Mouse (Mus musculus): ENCODE results near the gene Mef2d.

Gene Mef2d

DNA sequence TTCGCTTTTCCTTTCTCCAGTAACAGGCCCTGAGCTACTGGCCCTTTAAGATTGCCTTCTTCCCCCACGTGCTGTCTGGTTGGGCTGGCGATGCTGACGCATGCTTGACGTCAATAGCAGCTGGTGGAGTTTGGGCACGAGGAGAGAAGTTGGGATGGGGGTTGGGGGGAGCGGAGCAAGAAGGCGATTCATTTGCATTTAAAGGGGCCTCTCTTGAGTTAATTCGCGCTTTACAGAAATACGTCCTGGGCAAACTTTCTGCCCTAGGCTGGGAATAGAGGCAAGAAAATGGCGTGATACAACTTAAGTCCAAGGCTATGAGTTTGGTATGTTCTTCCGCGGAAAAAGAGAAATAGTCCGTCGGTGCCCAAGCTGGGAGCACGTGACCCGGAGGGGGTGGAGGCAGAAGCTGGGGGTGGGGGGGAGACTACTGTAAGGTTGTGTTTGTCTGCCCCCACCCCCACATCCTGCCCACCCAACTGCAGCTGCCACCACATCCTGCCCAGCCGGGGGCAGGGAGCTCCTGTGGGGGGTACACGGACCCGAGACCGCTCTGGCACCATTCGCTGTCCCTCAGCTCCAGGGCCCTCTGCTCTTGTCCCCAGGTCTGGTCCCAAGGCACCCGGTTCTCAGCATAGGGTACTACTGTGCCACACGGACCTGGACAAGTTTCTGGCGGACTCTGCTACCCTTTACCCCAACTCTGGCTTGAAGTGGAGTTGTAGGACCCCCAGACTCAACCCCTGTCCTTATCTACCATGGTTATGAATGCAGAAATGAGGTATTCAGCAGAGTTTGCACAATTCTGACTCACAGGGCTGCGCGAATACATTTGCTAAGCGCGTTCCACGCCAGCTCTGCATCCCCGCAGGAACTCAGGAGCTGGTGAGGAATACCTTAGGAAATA is 3.6 kb upstream of the Mef2d start:
- peak; percentile 93 for DNase-seq

DNA sequence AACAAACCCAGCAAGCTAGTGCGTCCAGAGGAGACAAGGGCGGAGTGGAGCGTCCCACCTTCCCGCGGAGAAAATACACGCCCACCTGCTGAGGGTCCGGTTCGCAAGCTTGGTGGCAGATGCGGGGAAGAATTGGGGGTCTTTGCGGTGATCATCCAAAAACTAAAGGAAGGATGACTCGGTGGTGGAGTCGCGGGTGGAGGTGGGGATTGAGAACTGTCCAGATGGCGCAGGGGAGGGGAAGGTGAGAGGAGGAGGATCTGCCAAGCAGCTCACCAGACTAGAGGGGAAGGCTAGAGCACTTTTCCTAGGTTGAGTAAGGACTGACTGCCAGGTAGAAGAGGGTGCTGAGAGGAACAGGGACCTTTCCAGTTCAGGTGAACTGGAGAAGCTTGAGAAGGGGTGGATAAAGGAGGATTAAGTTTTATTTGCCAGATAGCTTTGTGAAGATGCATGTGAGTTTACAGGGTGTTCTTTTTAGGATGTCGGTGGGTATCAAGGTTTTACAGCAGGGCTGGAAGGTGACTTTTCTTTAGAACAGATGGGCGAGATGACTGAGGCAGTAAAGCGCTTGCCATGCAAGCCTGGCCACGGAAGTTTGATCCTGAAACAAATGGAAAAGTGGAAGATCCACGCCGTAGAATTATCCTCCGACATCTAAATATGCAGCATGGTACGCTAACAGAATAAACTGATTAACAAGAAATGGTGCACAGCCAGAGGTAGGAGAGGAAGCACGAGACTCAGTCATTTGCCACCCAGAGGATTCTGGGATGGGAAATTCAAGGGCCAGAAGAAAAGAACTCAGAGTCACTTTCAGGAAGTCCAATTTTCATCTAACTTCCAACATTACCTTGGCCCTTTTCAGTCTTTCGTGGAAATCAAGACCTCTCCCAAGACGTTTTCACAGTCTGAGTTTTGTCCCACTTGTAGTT is 2.7 kb upstream of the Mef2d start:
- DNase-seq = peak; percentile 34

DNA sequence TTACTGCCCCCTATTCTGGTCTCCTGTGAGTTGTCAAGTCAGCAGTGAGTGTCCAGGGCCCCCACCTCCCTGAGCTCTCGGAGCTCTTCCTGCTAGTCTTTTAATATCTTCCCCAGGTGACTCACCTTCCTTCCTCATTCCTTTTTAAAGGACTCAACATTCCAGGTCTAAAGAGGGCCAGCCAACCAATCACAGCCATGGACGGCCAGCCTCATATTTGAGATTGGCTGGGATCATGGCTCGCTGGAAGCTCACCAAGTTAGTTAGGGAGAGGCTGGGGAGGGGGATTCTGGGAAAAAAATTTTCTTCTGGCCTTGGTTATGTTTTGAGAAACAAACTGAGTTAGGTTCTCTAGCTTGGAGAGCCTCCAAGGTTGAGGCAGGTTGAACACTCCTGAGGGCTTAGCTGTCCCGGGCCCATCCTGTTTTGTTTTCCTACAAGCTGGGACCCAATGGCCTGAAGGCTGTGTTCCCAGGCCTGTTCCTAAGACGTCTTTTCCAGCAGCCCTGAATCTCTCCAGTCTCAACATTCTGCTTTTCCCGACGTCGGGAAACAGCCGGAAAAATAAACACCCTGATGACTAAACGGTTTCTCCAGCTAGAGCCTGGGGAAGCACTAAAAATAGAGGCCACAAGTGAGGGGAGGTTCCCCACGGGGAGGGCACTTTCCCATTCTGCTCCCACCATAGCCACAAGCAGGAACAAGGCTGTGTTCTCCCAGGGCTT is 1.8 kb upstream of the Mef2d start:
- no peak for DNase-seq

DNA sequence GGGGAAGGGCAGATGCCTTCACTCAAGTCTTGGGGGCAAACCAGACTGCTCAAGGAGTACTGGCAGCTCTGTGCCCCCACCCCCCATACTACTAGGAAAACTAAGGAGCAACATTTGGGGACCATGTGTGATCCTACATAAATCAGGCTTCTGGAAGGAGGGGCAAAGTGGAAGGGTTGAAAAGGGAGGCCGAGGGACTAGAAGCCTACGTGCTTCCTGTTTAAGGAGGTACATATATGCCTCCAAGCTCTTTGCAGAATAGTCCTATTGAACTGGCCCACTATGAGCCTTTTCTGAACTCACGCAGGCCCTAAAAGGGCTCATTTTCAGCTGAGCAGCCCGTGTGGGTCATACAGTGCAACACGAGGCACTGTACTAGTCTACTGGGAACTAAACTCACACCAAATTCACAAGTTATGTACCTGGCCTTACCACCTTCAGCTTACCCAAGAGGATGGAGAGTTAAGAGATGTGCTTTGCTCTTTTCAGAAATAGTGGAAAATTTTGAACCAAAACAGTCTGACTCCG is 1.2 kb upstream of the Mef2d start:
- no peak for DNase-seq

DNA sequence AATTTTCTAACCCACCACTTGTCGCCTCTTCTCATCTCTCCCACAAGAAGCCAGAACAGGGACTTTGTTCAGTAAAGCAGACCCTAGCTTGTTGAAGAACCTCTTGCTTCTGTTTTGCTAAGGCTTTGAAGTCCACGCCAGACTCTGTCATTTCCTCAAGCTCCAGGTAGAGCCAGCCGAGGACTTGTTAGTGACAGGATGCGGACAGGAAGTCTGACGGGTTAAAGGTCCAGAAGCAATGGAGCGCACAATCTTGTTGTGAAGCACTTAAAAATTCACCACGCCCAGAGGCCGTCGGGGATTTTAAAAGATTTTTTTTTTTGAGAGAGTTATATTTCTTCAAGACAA is 759 bp upstream of the Mef2d start:
- DNase-seq = no peak

DNA sequence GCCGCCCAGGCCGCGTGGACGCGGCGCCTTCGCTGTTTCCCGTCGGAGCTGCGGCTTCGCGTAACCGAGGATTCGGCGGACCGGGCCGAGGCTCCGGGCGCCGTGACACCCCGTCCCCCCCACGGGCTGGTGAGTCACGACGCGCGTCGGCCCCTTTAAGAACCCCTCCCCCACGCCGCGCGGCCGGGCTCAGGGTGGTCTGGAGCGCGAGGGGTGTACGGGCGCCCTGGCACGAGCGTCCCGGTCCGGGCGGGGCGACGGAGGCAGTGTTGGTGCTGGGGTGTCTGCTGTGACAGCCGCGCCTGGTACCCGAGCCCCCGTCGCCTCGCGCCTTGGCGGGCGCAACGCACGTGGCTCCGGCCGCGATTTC is 359 bp downstream of the Mef2d start:
- peak; percentile 79 for DNase-seq

DNA sequence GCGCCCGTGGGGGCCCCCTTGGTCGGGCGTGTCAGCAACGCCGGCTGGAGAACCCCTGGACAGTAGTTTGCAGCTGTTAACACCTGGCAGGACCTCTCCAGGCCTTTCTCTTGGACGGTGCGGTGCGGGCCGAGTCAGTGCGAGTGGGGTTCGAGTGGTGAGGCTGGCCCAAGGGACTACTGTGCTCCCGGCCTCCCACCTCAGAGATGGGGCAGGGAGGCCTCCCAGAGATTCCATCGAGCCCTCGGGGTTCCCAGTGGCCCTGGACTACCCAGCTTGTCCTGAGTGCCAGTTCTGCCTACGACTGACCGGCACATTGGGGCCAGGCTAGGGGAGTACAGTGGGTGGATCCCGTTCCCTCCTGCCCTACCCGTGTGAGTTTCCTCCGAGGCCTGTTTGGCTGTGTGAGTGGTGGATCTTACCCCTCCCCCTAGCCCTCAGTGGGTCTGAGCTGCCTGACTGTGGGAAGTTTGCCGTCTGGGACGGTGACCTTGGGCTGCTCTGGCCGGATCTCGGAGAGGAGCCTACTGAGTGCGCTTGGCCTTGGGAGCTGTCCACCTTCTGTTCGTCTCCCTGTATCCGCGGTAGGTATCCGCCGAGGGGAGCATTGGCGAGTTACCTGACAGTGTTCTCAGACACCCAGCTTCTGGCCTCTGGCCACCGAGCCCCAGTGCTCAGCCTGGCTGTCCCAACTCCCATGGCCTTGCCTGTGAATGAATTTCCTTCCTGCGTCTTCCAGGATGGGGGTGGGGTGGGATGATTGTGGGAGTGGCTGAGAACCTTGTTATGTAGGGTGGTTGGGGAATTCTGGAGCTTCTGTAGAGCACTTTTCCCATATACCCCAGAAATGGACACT is 972 bp downstream of the Mef2d start:
- peak; percentile 64 for DNase-seq

DNA sequence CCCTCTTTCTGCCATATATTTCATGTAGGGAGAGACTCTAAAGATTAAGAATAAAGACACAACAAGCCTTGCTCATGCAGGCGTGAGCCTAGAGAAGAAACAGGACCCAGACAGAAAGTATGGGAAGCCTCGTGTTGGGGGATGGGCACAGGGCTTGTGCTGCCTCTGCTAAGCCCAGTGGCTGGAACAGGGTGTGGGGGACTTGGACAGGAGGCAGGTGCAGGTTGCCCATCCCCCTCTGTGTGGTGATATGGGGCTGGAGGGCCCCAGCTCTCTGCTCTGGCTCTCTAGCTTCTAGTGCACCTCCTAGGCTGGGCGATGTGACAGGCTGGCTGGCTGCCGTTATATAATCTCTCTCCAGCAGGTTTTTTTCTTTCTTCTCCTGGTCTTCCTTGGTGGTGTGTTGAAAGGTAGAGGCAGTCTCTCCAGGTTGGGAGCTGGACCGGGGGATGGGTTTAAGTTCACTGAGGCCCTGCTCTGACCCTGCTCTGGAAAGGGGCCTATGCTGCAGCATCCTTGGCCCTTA is 1.9 kb downstream of the Mef2d start:
- DNase-seq = peak; percentile 48

DNA sequence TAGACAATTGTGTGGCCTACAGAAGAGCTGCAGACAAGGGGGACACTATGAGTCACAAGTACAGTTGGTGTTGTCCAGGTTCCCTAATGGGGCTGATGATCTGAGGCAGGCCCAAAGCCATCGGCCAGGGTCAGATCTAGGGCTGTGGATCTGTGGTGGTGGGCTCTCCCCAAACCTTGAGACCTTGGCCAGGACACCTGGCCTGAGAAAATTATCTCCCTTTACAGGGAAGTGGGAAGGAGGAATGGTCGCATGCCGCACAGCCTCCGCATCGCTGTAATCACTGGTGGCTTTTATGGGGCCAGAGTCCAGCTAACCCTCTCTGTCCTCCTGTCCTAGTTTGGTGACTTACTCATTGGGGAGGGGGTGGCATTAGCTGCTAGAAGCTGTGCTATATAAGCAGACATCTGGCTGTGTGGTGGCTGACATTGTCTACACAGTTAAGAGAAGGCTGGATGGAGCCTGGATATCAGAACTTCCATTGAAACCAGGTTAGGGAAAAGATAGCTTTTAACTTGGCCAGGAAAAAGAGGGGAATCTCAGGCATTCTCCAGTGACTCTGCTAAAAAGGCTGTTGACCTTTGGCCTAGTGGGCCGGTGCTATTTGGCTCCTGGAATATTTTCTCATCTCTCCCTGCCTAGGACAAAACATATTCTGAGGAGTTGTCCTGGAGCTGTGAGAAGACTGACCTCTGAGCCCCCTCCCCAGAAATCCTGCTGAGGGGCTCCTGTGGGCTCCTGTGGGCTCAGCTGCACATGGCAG is 2.7 kb downstream of the Mef2d start:
- no peak for DNase-seq

DNA sequence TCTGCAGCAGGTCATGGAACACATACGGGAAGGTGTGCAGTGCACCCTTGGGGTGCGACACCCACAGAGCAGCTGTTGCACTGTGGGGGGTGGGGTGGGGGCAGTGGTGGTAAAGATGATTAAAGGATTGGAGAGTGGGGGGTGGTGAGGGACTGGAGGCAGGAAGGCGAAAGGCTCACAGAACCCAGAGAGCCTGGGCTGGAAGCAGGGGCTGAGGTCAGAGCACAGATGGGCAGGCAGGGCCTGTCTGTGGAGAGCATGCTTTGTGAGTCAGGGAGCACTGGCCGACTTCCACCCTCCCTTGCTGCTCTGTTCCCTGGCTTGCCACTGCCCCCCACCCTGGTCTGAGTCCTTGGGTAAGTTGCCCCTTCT is 3.2 kb downstream of the Mef2d start:
- DNase-seq = no peak

DNA sequence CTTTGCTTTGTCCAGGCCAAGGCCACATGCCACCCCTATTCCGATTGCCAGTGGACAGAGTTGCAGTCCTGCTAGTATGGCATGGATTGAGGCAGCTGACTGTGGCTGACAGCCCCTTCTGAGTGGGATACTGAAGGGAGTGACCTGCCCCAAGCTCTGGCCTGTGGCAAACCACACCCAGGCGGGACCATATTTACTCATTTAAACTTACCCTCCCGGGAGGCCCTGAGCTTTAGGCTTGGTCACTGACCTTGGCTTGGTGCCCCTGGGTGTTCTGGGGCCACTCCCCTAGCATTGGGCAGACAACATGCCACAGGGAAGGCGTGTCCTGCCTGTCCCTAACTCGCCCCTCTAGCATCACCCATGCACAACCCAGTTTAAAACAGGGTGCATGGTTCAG is 3.8 kb downstream of the Mef2d start:
- DNase-seq = no peak

DNA sequence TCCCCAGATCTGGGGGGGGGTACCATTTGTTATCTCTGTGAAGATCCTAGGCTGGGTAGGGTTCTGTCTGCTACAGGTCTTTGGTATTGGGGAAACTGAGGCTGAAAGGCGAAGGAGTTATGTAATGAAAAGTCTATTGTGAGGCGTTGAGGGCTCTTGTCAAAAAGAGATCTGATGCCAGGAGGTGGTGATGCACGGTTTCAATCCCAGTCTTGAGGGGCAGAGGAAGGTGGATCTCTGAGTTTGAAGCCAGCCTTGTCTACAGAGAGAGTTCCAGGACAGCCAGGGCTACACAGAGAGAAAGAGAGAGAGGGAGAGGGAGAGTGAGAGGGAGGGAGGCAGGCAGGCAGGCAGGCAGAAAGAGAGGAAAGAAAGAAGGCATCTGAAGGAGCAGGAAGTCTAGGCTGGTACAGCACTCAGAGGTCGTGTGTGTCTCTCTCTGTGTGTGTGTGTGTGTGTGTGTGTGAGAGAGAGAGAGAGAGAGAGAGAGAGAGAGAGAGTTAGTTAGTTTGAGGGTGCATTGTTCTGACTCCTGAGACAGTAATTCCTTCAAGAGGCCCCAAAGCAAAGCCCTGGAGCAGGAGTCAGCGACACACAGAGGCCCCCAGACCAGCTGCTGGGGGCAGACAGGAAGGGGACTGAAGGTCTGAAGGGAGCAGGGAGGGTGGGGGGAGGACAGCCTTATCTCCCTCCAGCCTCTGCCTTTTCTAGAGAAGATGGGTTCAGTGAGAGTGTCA is 4.4 kb downstream of the Mef2d start:
- no peak for DNase-seq

DNA sequence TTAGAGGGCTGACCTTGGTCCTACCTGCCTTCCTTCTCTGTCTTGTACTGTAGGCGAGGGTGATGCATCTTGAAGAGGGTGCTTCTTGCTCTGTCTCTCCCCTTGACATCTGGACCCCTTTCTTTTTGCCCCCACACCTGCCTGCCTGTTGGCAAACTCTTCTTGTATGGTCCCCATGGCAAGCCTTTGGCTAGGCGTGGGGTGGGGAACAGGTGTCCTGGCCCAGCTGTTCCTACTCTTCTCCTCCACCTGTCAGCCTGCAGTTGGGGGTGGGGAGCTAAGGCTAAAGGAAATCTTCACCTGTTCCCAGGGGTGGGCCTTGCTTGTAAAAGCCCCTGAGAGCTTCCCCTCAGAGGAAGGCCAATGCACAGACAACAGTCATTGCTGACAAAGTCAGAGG is 5.3 kb downstream of the Mef2d start:
- DNase-seq = no peak

DNA sequence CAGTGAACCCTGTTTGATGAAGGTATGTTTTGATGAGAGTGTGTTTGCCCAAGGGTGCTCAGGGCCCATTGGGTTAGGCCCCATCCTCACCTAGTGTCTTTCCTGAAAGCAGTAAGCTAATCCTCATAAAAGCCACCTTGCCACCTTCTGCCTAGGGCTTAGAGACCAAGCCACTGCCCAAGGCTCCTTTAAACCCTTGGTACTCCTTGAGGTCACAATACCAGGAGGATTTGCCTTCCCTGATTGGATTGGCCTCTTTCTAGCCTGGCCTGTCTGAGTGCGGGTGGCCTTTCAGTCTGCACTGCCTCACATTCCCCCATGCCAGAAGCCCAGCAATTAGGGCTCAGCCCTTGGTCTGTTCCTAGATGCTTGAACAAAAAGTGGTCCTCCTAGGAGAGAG is 5.7 kb downstream of the Mef2d start:
- no peak for DNase-seq

DNA sequence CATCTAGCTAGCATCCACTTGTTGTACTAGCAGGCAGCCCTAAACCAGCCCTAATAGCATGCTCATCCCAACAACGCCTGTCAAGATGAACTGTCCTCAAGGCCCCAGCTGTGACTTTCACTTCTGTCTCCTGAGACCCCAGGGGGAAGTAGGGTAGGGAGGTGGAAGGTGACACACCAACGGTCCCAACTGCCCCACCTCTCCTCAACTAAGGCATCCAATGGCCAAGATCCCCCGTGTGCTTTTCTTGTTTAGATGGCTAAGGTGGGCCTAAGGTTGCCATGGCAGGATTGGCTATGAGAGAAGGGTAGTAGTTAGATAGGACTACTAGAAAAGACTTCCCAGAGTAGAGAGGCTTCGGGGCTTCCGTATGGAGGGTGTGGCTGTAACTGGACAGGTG is 6.2 kb downstream of the Mef2d start:
- DNase-seq = no peak

DNA sequence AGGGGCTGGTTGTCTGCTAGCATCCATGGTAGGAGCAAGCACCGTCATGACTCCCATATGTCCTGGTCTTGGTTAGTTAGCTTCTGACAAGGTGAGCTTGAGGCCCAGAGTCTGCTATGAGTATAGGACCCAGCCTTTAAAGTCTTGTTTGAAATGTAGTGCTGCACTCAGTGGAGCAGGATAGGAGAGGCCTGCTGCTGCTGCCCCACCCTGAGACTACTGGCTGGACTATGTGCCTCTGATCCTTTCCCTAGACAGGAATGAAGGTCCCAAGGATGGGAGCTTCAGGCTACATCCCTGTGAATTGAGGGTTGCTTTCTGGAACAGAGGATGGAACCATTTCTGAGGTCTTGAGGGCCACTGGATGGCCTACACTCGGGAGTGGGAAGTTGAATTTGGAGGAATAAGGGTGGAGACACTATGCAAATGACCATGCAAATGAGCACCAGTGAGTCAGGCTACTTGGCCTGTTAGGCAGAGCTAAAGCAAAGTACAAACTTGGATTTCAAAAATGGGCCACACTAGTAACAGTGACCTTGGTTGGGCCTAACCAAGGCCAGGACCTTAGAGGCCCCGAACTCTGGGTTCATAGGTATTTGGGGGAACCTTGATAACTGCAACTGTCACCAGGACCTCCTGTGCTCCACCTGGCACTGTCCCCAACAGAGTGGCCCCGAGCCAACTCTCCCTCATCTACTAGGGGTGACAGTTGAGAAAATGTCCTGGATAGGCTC is 6.8 kb downstream of the Mef2d start:
- DNase-seq = peak; percentile 44

DNA sequence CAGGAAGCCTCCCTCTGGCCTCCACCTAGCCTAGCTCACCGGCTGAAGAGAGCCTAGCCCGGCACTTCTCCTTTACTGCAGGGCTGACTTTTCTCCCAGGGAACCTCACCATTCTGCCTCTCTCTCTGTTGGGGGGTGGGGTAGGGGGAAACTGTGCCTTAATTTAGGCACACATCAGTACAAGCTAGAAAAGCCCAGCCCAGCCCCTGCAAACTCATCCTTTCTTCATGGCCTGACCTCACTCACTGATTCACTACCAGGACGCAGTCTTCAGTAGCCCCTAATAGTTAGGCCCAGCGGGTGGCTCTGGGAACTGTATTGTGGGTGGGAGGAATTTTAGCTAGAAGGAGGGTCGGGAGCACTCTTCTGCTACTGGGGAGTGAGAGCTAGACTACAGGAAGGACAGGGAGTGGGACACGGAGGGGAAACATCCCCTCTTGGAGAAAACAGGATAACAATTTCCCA is 7.4 kb downstream of the Mef2d start:
- no peak for DNase-seq

DNA sequence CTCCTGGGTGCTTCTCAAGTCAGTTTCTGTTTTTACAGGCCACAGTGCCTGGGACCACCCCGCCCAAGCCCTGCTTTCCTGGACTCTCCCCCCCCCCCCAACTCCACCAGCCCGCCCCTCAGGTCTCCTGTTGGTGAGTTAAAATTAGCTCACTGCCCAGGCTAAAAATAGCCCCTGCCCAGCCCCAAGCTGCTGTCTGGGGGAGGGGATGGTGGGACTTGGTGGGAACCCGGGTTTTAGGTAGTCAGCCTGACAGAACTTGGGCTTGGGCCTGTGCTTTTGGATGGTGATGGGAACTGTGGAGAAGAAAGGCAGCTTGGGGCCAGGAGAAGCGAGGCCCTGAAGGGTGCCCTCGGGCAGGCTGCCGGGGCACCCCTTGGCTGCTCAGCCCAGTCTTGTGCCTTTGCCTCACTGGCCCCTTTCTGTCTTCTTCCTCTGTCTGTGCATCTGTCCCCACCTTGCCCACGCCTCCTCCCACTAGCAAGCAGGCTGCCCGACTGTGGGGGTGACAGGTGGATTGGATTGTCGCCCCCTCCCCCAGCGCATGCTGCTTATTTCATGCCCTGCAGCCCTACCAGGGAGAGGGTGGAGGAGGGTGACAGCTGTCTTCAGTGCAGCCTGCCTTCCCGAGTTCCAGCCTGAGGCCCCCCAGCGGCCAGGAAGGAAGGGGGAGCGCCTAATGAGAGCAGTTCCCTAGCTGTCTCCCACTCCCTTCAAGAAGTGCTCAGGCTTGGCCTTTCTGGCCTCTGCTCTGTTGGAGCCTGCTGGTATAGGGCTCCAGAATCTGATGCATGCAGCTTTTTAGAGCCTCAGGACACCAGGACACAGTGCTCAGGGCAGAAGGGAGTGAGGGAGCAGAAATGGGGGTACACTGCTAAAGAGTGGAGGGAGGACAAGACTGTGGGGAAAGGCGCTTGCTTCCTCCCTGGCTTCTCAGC is 8.2 kb downstream of the Mef2d start:
- peak; percentile 79 for DNase-seq

Measured in right cerebral cortex, postnatal 14 days (tissue).